Mouse (Mus musculus) forebrain, embryonic 11.5 days (tissue): ENCODE measurements at regions not wholly inside any gene's neighbourhood (a gene's known extent, or its start where the extent isn't known, plus 50 kb on each side); places are given as distances from the start of the nearest gene placed in this dataset.
A peak's percentile ranks its signal among the peaks of the same experiment; 100 is the strongest.

ENCODE experiments used
- ATAC-seq: fragments of 200-750 bp; cut with Nextera tagmentation; replicated peaks from 2 replicates; pipeline ENCODE4 v1.8.0; 2017; ENCODE audit warnings: moderate TSS enrichment; ENCODE audit not compliant: low FRiP score
- DNase-seq: peaks from one replicate; pipeline ENCODE4 v3.0.0-alpha.2; 2017; ENCODE audit warnings: low spot score
- H3K27ac ChIP-seq: fragments of 300-500 bp; sonication (generic); 2 replicates; pipeline ENCODE4 v1.5.1; 2014; ENCODE audit warnings: low read depth, low read length
- H3K27me3 ChIP-seq: fragments of 300-500 bp; sonication (generic); 2 replicates; pipeline ENCODE4 v1.6.1; 2014; ENCODE audit warnings: mild to moderate bottlenecking, low read length, mixed read lengths; ENCODE audit not compliant: control insufficient read depth, insufficient read depth
- H3K36me3 ChIP-seq: fragments of 300-500 bp; sonication (generic); 2 replicates; pipeline ENCODE4 v1.6.1; 2014; ENCODE audit warnings: mild to moderate bottlenecking, low read length, moderate library complexity, mixed read lengths; ENCODE audit not compliant: control insufficient read depth, insufficient read depth
- H3K4me1 ChIP-seq: fragments of 300-500 bp; sonication (generic); replicated peaks from 2 replicates; pipeline ENCODE4 v1.6.1; 2014; ENCODE audit warnings: low read length, mixed read lengths; ENCODE audit not compliant: control insufficient read depth, insufficient read depth
- H3K4me2 ChIP-seq: fragments of 300-500 bp; sonication (generic); 2 replicates; pipeline ENCODE4 v1.6.1; 2014; ENCODE audit warnings: low read depth, mild to moderate bottlenecking, low read length, moderate library complexity, mixed read lengths; ENCODE audit not compliant: severe bottlenecking
- H3K4me3 ChIP-seq: fragments of 300-500 bp; sonication (generic); 2 replicates; pipeline ENCODE4 v1.5.1; 2014; ENCODE audit warnings: low read depth, low read length
- H3K9ac ChIP-seq: fragments of 300-500 bp; sonication (generic); 2 replicates; pipeline ENCODE4 v1.6.1; 2014; ENCODE audit warnings: low read length
- H3K9me3 ChIP-seq: fragments of 300-500 bp; sonication (generic); 2 replicates; pipeline ENCODE4 v1.6.1; 2016; ENCODE audit warnings: low read length, mixed read lengths; ENCODE audit not compliant: control insufficient read depth
- WGBS: fragments of 180-500 bp; shearing (Covaris S2); extraction: QIAGEN DNeasy Blood & Tissue Kit; methylation state at CpG from one replicate; pipeline ENCODE4 v1.1.7; 2014; 5-methylcytosine and 5-hydroxymethylcytosine counted together

GRCm38 (mm10) chr6:89238871-89239270 lies 123.5 kb downstream of the Plxna1 start:
- H3K9me3 ChIP-seq = no peaks in the 10 kb centered on the region
- H3K4me3 ChIP-seq = no peak overlapping the region
- H3K4me2 ChIP-seq = no peak overlapping the region
- no peak overlapping the region for H3K9ac ChIP-seq
- WGBS = 67% methylated on average over 14 of the region's 14 CpGs
- no peak for ATAC-seq
- H3K27ac ChIP-seq = no peak overlapping the region
- H3K27me3 ChIP-seq = no peaks in the 10 kb centered on the region
- no peak for DNase-seq
- no peaks in the 10 kb centered on the region for H3K36me3 ChIP-seq
- peaks cover 3% of the 10 kb centered on the region; the same call in 1 of the 2 replicates for H3K4me1 ChIP-seq

GRCm38 (mm10) chr6:89239511-89239910 lies 122.9 kb downstream of the Plxna1 start:
- no peak overlapping the region for H3K4me2 ChIP-seq
- no peak for DNase-seq
- ATAC-seq = no peak
- H3K4me1 ChIP-seq = peaks cover 3% of the 10 kb centered on the region; the same call in 1 of the 2 replicates
- H3K9ac ChIP-seq = no peak overlapping the region
- no peaks in the 10 kb centered on the region for H3K9me3 ChIP-seq
- WGBS = 60% methylated on average over 8 of the region's 8 CpGs
- H3K27me3 ChIP-seq = no peaks in the 10 kb centered on the region
- H3K4me3 ChIP-seq = no peak overlapping the region
- no peaks in the 10 kb centered on the region for H3K36me3 ChIP-seq
- H3K27ac ChIP-seq = no peak overlapping the region

GRCm38 (mm10) chr6:89240168-89240705 lies 122.2 kb downstream of the Plxna1 start:
- no peaks in the 10 kb centered on the region for H3K36me3 ChIP-seq
- ATAC-seq (no peak), DNase-seq (no peak)
- WGBS = 40% methylated on average over 4 of the region's 4 CpGs
- H3K9me3 ChIP-seq = no peaks in the 10 kb centered on the region
- H3K27ac ChIP-seq = no peak overlapping the region
- H3K4me3 ChIP-seq = no peak overlapping the region
- H3K9ac ChIP-seq = no peak overlapping the region
- H3K4me1 ChIP-seq = peaks cover 3% of the 10 kb centered on the region; the same call in 1 of the 2 replicates
- H3K27me3 ChIP-seq = no peaks in the 10 kb centered on the region
- H3K4me2 ChIP-seq = no peak overlapping the region

- 12% methylated on average over 18 of the region's 18 CpGs for WGBS
- ATAC-seq (peak; percentile 65), DNase-seq (peak; percentile 72)
- peak overlapping the region; percentile 57; the same call in 1 of the 2 replicates for H3K27ac ChIP-seq
- H3K4me1 ChIP-seq = peaks cover 1% of the 10 kb centered on the region; the same call in 1 of the 2 replicates
- no peaks in the 10 kb centered on the region for H3K36me3 ChIP-seq
- no peak overlapping the region for H3K9ac ChIP-seq
- no peak overlapping the region for H3K4me2 ChIP-seq
- no peaks in the 10 kb centered on the region for H3K9me3 ChIP-seq
- H3K4me3 ChIP-seq = no peak overlapping the region
- H3K27me3 ChIP-seq = no peaks in the 10 kb centered on the region
Measured at GRCm38 (mm10) chr6:89242371-89243288, 119.8 kb downstream of the Plxna1 start.

GRCm38 (mm10) chr6:89245506-89245905 lies 116.9 kb downstream of the Plxna1 start:
- no peak overlapping the region for H3K4me3 ChIP-seq
- ATAC-seq = no peak
- whole genome bisulfite sequencing = 59% methylated on average over 8 of the region's 8 CpGs
- H3K27me3 ChIP-seq = no peaks in the 10 kb centered on the region
- no peak overlapping the region for H3K27ac ChIP-seq
- H3K36me3 ChIP-seq = no peaks in the 10 kb centered on the region
- H3K4me2 ChIP-seq = no peak overlapping the region
- 0 out of 2 replicates have a peak, but pooled peaks cover 1% of the 10 kb centered on the region for H3K4me1 ChIP-seq
- no peak overlapping the region for H3K9ac ChIP-seq
- DNase-seq = no peak
- no peaks in the 10 kb centered on the region for H3K9me3 ChIP-seq

GRCm38 (mm10) chr6:89246261-89246660 lies 116.2 kb downstream of the Plxna1 start:
- Histone ChIP-seq H3K9me3 (no peaks in the 10 kb centered on the region), H3K27me3 (no peaks in the 10 kb centered on the region), H3K27ac (no peak overlapping the region), H3K4me2 (no peak overlapping the region), H3K4me1 (no peaks in the 10 kb centered on the region), H3K9ac (no peak overlapping the region), H3K4me3 (no peak overlapping the region), H3K36me3 (no peaks in the 10 kb centered on the region)
- ATAC-seq (no peak), DNase-seq (peak; percentile 43)
- 95% methylated on average over 5 of the region's 5 CpGs for WGBS

GRCm38 (mm10) chr6:89248574-89248973 lies 113.8 kb downstream of the Plxna1 start:
- WGBS = 89% methylated on average over 9 of the region's 9 CpGs
- peak; percentile 41 for DNase-seq
- no peaks in the 10 kb centered on the region for H3K27me3 ChIP-seq
- no peak overlapping the region for H3K9ac ChIP-seq
- H3K9me3 ChIP-seq = no peaks in the 10 kb centered on the region
- H3K36me3 ChIP-seq = no peaks in the 10 kb centered on the region
- ATAC-seq = no peak
- no peak overlapping the region for H3K27ac ChIP-seq
- no peak overlapping the region for H3K4me3 ChIP-seq
- no peaks in the 10 kb centered on the region for H3K4me1 ChIP-seq
- H3K4me2 ChIP-seq = no peak overlapping the region

GRCm38 (mm10) chr6:89249303-89249702 lies 113.1 kb downstream of the Plxna1 start:
- Histone ChIP-seq H3K27me3 (no peaks in the 10 kb centered on the region), H3K4me3 (no peak overlapping the region), H3K36me3 (no peaks in the 10 kb centered on the region), H3K4me2 (no peak overlapping the region), H3K9me3 (no peaks in the 10 kb centered on the region), H3K27ac (no peak overlapping the region), H3K4me1 (no peaks in the 10 kb centered on the region), H3K9ac (no peak overlapping the region)
- WGBS = 84% methylated on average over 8 of the region's 8 CpGs
- DNase-seq (peak; percentile 37), ATAC-seq (no peak)
